Mouse (Mus musculus) neutrophil, adult 83 days (primary cell): ENCODE data around the gene Atf6. TPM values are rescaled to one million over a fixed set of nuclear protein-coding genes. Genes with fewer than 3 reads are reported as not detected.

Experiments used
- total RNA-seq, 2 experiments: library from RNA; stranded (reverse); gene quantifications; one replicate each; pipeline ENCODE4 v1.2.4; 2023

The Atf6 gene
- 10 to 100 TPM; 20.0 to 23.1 TPM for total RNA-seq

GRCm38 (mm10) chr1:170867691-170868105 is at the start of gene Atf6:
TSS of gene Atf6 (minus strand) at chr1:170867771.

GRCm38 (mm10) chr1:170912891-170913615 is 45.5 kb upstream of the Atf6 start, which contains the start of gene Fcrlb:
TSS of gene Fcrlb (minus strand) at chr1:170912941.

GRCm38 (mm10) chr1:170884978-170885561 is 17.5 kb upstream of the Atf6 start, which contains the start of the genes Gm26620 and Dusp12:
TSS of gene Gm26620 (plus strand) at chr1:170885065.
TSS of gene Dusp12 (minus strand) at chr1:170885540.

Other genes with a start within 250 kb of the Atf6 start
- gene Olfml2b, start 223.2 kb downstream of the Atf6 start, total RNA-seq, result 10 to 100 TPM; 30.5 to 30.8 TPM
- gene Gm26620, start 17.3 kb upstream of the Atf6 start, total RNA-seq, result not detected
- 1 to 10 TPM; 4.4 to 8.2 TPM for gene Dusp12, start 17.8 kb upstream of the Atf6 start, total RNA-seq
- gene Fcrlb, start 45.2 kb upstream of the Atf6 start, total RNA-seq, result not detected
- 1 to 10 TPM; 2.5 to 3.7 TPM for gene Fcrla, start 59.8 kb upstream of the Atf6 start, total RNA-seq
- gene Fcgr2b, start 108.8 kb upstream of the Atf6 start, total RNA-seq, result 100 to 1,000 TPM in 1 of 2 experiments, 10 to 100 TPM in 1; 92.8 to 105 TPM
- 10 to 100 TPM; 69.2 to 69.8 TPM for gene Fcgr4, start 151.1 kb upstream of the Atf6 start, total RNA-seq
- gene Fcgr3, start 197.2 kb upstream of the Atf6 start, total RNA-seq, result 100 to 1,000 TPM; 397 to 420 TPM
- gene Cfap126, start 246.1 kb upstream of the Atf6 start, total RNA-seq, result under 1 TPM in 1 of 2 experiments, not detected in 1; 0.48 TPM